Mouse (Mus musculus) liver, embryonic 15.5 days (tissue): ENCODE results near the gene Gm45234. TPM values are rescaled to one million over a fixed set of nuclear protein-coding genes. Genes with fewer than 3 reads are reported as not detected.

Experiments used
- ATAC-seq: fragments of 200-750 bp; cut with Nextera tagmentation; 2 replicates; pipeline ENCODE4 v1.8.0; 2017; ENCODE audit warnings: moderate number of reproducible peaks, mild to moderate bottlenecking, moderate library complexity; ENCODE audit not compliant: insufficient read depth
- H3K27ac ChIP-seq: fragments of 300-500 bp; sonication (generic); replicated peaks from 2 replicates; pipeline ENCODE4 v1.5.1; 2015; ENCODE audit warnings: mild to moderate bottlenecking, inconsistent platforms
- H3K27me3 ChIP-seq: fragments of 300-500 bp; sonication (generic); 2 replicates; pipeline ENCODE4 v1.6.1; 2015; ENCODE audit warnings: mild to moderate bottlenecking, inconsistent platforms
- H3K36me3 ChIP-seq: fragments of 300-500 bp; sonication (generic); replicated peaks from 2 replicates; pipeline ENCODE4 v1.6.1; 2015; ENCODE audit warnings: moderate library complexity, mild to moderate bottlenecking, inconsistent platforms
- H3K4me1 ChIP-seq: fragments of 300-500 bp; sonication (generic); replicated peaks from 2 replicates; pipeline ENCODE4 v1.6.1; 2015; ENCODE audit warnings: inconsistent platforms
- H3K4me2 ChIP-seq: fragments of 300-500 bp; sonication (generic); 2 replicates; pipeline ENCODE4 v1.6.1; 2015; ENCODE audit warnings: moderate library complexity, mild to moderate bottlenecking, inconsistent platforms
- H3K4me3 ChIP-seq: fragments of 300-500 bp; sonication (generic); replicated peaks from 2 replicates; pipeline ENCODE4 v1.5.1; 2015; ENCODE audit warnings: mild to moderate bottlenecking, inconsistent platforms
- H3K9ac ChIP-seq: fragments of 300-500 bp; sonication (generic); 2 replicates; pipeline ENCODE4 v1.6.1; 2015; ENCODE audit warnings: moderate library complexity, mild to moderate bottlenecking, inconsistent platforms
- H3K9me3 ChIP-seq: fragments of 300-500 bp; sonication (generic); replicated peaks from 2 replicates; pipeline ENCODE4 v1.6.1; 2016; ENCODE audit warnings: inconsistent platforms
- WGBS: fragments of 180-500 bp; shearing (Covaris S2); methylation state at CpG from one replicate; pipeline ENCODE4 v1.1.7; 2015; ENCODE audit warnings: mixed read lengths; ENCODE audit not compliant: insufficient replicate concordance; 5-methylcytosine and 5-hydroxymethylcytosine counted together
- polyA plus RNA-seq: library from polyadenylated mRNA; unstranded; fragments of >200 nt; fragmentation: Nextera tagmentation; extraction: Ambion mirVana; gene quantifications from 2 replicates; pipeline ENCODE4 v1.2.1, GENCODE M21; 2015

The Gm45234 gene
- polyA plus RNA-seq, 1 experiment from 2014 or later, result not detected

DNA sequence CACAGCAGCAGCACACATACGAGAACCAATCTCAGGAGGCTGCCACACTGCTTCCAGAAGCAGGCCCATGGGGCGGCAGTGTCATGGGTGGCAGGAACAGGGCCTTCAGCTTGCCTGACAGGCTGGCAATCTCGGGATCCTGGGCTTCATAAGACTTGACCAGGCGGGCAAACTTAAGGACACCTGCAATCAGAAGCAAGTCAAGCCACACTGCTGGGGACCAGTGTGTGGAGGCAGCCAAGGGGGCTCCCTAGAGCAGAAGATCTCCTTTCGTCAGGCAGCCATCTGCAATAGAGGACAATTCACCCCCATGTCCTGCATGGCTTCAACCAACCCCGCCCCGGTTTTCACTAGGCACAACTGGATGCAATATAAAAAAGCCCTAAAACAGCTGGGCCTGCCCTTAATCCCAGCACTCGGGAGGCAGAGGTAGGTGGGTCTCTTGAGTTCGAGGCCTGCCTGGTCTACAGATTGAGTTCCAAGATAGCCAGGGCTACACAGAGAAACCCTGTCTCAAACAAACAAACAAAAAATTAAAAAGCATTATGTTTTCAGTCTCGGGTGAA, 16.5 kb downstream of the Gm45234 start:
- no peaks in the 10 kb centered on the region for H3K27me3 ChIP-seq
- H3K4me1 ChIP-seq, result peaks cover 43% of the 10 kb centered on the region
- H3K9me3 ChIP-seq, result no peaks in the 10 kb centered on the region
- H3K4me3 ChIP-seq, result no peak overlapping the region
- no peak for ATAC-seq
- H3K9ac ChIP-seq, result peak overlapping the region; percentile 31; the same call in 1 of the 2 replicates
- peak overlapping the region; percentile 98 for H3K4me2 ChIP-seq
- no peaks in the 10 kb centered on the region for H3K36me3 ChIP-seq
- H3K27ac ChIP-seq, result peak overlapping the region; percentile 97
- WGBS, result 68% methylated on average over 10 of the region's 10 CpGs

DNA sequence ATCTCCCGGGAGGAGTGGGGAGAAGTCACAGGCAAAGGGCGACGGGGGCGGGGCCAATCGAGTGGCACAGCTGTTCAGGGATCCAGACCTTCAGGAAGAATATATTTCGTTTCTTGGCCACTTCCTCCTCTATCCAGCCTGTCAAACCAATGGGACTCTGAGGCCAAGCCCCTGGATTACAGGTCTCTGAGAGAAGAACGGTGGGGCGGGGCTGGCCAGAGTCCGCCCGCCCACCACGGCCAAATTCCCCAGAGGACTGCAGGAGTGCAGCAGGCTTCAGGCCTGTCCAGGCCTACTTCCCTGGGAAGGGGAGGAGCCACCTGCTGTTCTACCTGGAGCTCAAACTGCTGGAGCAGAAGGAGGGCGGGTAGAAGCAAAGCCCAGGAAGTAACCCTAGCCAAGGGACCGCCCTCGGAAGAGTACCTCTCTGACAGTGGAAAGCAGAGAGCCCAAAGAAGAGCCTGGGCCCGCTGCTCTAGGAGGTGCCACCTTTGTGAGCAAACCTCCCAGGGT, 17.3 kb downstream of the Gm45234 start, which contains the start of gene Ptpn6:
Gene Ptpn6, minus strand, starts transcription at position 204 of the 513 bp plus-strand sequence.
- no peaks in the 10 kb centered on the region for H3K27me3 ChIP-seq
- H3K4me2 ChIP-seq, result peak within 1 kb of the TSS; percentile 98
- H3K27ac ChIP-seq, result peak within 1 kb of the TSS; percentile 97
- peak within 1 kb of the TSS; percentile 31; the same call in 1 of the 2 replicates for H3K9ac ChIP-seq
- peak within 1 kb of the TSS; percentile 21 for H3K4me3 ChIP-seq
- 20% methylated on average over 15 of the region's 15 CpGs for WGBS
- peak; percentile 40 for ATAC-seq
- peaks cover 51% of the 10 kb centered on the region for H3K4me1 ChIP-seq
- H3K9me3 ChIP-seq, result no peaks in the 10 kb centered on the region
- H3K36me3 ChIP-seq, result no peaks in the 10 kb centered on the region

DNA sequence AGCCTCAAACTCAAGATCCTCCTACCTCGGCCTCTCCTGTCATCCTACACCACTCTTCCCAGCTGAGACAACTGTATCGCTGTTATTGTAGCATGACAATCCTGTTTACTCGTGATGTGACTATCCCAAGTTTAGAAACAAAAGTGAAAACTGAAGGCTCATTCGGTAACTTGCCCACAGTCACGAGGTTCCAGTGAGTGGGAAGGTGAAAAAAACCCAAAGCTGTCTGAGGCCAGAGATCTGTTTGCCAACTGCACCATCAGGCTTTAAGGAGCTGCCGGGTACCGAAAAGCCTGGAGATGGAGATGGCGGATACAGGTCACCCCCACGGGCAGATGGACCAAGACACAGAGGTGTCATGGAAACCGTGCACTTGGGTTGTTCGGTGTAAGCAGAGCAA, 18.8 kb downstream of the Gm45234 start:
- Histone ChIP-seq H3K27me3 (no peaks in the 10 kb centered on the region), H3K4me3 (no peak overlapping the region), H3K9me3 (no peaks in the 10 kb centered on the region), H3K9ac (no peak overlapping the region), H3K36me3 (no peaks in the 10 kb centered on the region), H3K27ac (no peak overlapping the region), H3K4me1 (peaks cover 66% of the 10 kb centered on the region), H3K4me2 (no peak overlapping the region)
- ATAC-seq, result no peak
- WGBS, result 79% methylated on average over 11 of the region's 11 CpGs

DNA sequence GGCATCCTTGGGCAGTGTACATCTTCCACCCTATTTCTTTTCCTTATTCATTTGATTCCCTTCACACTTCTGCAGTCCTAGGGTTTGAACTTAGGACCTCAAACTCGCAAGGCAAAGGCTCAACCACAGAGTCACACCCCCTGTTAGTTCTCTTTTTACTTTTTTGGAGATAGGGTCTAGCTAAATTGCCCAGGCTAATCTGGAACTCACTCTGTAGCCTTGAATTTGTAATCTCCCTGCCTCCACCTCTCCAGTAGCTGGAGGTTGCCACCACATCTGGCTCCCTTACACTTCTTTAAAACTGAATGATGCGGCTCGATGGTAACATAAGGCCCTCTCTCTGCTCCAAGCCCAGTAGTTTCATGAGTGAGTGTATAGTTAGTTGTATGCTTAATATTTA, 21.4 kb downstream of the Gm45234 start:
- H3K27me3 ChIP-seq, result no peaks in the 10 kb centered on the region
- no peak overlapping the region for H3K4me2 ChIP-seq
- H3K36me3 ChIP-seq, result no peaks in the 10 kb centered on the region
- H3K4me3 ChIP-seq, result no peak overlapping the region
- no peak overlapping the region for H3K27ac ChIP-seq
- WGBS, result 56% methylated on average over 3 of the region's 3 CpGs
- H3K9me3 ChIP-seq, result no peaks in the 10 kb centered on the region
- peaks cover 45% of the 10 kb centered on the region for H3K4me1 ChIP-seq
- H3K9ac ChIP-seq, result no peak overlapping the region
- no peak for ATAC-seq

DNA sequence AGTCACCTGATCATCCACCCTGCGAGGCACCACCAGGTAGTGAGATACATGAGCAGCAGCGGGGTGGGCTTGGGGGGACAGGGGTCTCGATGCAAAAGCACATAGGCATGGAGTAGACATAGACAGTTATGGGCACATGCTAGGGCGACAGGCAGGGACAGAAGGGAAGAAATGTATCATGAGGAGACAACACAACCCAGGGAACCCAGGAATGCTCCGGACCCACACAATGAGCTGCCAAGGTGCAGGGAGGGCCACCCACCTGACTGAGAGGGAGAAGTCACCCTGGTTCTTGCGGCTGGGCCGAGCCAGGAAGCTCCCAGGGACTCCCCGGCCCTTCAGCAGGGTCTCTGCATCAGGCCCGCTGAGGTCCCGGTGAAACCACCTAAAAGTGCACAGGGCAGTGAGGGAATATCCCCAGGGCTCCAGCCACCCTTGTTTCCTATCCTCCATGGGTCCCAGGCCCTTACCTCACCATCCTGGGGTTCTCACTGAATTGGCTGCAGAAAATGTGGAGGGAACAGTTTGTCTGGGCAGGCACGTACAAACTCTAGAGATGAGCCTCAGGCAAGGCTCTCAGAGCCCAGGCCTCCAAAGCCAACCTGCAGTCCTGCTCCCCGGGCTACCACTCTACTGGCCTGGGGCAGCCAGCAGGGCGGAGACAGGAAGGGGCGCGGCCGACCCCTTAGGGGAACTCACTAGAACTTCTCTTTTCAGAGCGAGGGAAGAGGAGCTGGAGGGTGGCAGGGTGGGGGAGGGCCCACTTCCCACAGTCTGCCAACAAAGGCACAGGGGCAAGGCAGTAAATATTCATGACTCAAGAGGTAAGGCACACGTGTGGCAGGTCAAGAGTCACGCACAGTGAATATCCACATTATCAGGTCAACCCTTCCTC, 23.1 kb downstream of the Gm45234 start:
- H3K36me3 ChIP-seq, result peaks cover 8% of the 10 kb centered on the region; the same call in 1 of the 2 replicates
- ATAC-seq, result peak; percentile 64

DNA sequence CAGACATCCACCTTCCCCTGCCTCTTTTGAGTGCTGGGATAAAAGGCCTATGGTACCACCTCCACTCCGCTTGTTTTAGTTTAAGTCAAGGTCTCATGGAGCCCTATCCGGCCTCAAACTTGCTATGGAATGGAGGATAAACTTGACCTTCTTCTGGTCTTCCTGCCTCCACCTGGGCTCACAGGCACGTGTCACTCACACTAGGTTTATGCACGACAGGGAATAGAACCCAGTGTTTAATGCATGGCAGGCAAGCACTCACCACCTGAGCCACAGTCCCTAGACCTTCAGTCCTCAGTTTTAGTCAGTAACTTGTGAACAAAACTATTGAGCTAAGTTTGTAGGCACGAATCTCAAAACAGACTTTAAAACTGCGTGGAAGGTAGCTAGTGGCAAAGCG, 24.8 kb downstream of the Gm45234 start:
- H3K27ac ChIP-seq, result no peak overlapping the region
- H3K9ac ChIP-seq, result 0 out of 2 replicates have a peak overlapping the region, but pooled peaks have one; percentile 10
- no peaks in the 10 kb centered on the region for H3K27me3 ChIP-seq
- no peak for ATAC-seq
- WGBS, result 72% methylated on average over 7 of the region's 7 CpGs
- H3K9me3 ChIP-seq, result no peaks in the 10 kb centered on the region
- H3K4me2 ChIP-seq, result peak overlapping the region; percentile 54
- peaks cover 26% of the 10 kb centered on the region for H3K4me1 ChIP-seq
- H3K4me3 ChIP-seq, result peak overlapping the region; percentile 49; the same call in 1 of the 2 replicates
- H3K36me3 ChIP-seq, result peaks cover 8% of the 10 kb centered on the region; the same call in 1 of the 2 replicates

More for the DNA sequence above, 23.1 kb downstream of the Gm45234 start:
- H3K9ac ChIP-seq, result peak overlapping the region; percentile 47
- WGBS, result 17% methylated on average over 19 of the region's 19 CpGs
- peak overlapping the region; percentile 54 for H3K4me2 ChIP-seq
- H3K4me1 ChIP-seq, result peaks cover 29% of the 10 kb centered on the region
- no peaks in the 10 kb centered on the region for H3K27me3 ChIP-seq
- H3K4me3 ChIP-seq, result peak overlapping the region; percentile 49
- no peaks in the 10 kb centered on the region for H3K9me3 ChIP-seq
- H3K27ac ChIP-seq, result peak overlapping the region; percentile 59

DNA sequence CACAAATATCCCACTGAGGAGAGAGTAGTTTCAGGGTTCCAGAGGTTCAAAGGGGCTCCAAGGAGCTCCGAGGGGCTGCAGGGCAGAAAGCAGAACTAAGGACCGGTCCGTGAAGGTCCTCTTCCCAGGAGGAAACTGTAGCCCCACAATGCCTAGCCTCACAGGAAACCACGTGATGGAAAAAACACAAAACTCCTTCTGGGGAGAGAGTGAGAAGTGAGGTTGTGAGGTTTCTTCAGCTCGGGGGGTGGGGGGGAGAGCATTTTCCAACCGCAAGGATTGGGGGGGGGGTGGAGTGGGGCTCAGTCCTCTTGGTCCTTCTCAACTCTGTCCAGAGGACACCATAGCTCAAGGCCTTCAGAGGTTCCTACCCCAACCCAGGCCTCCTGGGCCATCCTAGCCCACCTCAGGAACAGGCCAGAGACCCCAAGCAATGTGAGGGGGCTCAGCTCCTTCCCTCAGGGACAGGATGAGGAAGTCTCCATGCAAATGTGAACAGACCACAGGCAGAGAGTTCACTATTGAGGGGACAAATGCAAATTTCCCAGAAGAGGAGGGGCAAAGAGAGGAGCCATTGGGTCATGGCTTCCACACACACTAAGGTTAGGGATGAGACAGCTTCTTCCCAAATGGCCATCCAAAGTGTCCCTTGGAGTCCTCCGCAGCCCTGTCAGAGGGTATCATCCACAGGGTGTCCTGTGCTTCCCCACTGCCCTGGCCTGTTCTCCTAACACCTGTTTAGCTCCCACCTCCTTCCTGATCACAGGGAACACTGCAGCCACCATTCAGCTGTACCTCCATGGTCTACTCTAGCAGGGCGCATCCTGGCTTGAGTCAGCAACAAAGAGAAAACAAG, 25.7 kb downstream of the Gm45234 start:
- Histone ChIP-seq H3K9ac (no peak overlapping the region), H3K27ac (peak overlapping the region; percentile 67), H3K4me2 (peak overlapping the region; percentile 38), H3K36me3 (peaks cover 12% of the 10 kb centered on the region; the same call in 1 of the 2 replicates), H3K4me1 (peaks cover 29% of the 10 kb centered on the region), H3K4me3 (peak overlapping the region; percentile 7; the same call in 1 of the 2 replicates), H3K27me3 (no peaks in the 10 kb centered on the region), H3K9me3 (no peaks in the 10 kb centered on the region)
- peak; percentile 39 for ATAC-seq
- WGBS, result 38% methylated on average over 8 of the region's 8 CpGs

DNA sequence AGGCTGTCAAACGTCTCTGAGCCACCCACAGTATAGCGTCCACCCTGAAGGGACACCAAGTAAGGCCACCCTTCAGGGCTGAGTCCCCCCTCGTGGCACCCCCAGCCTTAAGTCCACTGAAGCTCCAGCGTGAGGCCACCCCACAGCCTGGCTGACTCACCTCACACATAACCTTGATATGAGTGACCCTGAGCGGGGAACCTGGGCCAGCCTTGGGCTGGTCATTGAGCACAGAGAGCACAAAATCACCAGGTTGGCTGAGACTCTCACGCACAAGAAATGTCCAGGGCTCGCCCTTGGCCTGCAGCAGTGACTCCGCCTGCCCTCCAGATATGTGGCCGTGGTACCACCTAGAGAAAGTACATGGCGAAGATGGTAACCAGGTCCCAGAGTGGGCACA, 27.2 kb downstream of the Gm45234 start:
- Histone ChIP-seq H3K9ac (no peak overlapping the region), H3K36me3 (peaks cover 18% of the 10 kb centered on the region; the same call in 1 of the 2 replicates), H3K9me3 (no peaks in the 10 kb centered on the region), H3K27me3 (no peaks in the 10 kb centered on the region), H3K4me3 (no peak overlapping the region), H3K4me1 (peaks cover 34% of the 10 kb centered on the region), H3K27ac (no peak overlapping the region), H3K4me2 (no peak overlapping the region)
- no peak for ATAC-seq
- 76% methylated on average over 10 of the region's 10 CpGs for WGBS

DNA sequence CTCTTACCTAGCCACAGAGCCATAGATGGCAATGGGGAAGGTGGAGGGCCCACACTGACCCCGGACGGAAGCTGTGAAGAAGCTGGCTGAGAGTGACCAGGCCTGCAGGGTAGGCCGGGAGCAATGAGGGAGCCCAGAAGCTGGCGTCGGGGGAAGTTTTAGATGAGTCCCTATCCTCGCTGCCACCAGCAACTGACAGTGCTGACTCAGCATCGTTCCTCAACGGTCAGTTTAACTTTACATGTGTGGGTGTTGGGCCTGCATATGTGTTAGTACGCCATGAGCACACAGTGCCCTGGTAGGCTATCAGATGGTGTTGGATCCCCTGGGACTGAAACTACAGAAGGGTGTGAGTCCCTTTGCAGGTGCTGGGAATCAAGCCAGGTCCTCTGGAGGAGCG, 31.3 kb downstream of the Gm45234 start:
- H3K4me2 ChIP-seq, result peak overlapping the region; percentile 8; the same call in 1 of the 2 replicates
- peaks cover 51% of the 10 kb centered on the region for H3K4me1 ChIP-seq
- peak overlapping the region; percentile 7; the same call in 1 of the 2 replicates for H3K27ac ChIP-seq
- ATAC-seq, result no peak
- 49% methylated on average over 10 of the region's 10 CpGs for WGBS
- no peak overlapping the region for H3K4me3 ChIP-seq
- H3K9me3 ChIP-seq, result no peaks in the 10 kb centered on the region
- H3K27me3 ChIP-seq, result no peaks in the 10 kb centered on the region
- H3K36me3 ChIP-seq, result peaks cover 18% of the 10 kb centered on the region; the same call in 1 of the 2 replicates
- H3K9ac ChIP-seq, result no peak overlapping the region

DNA sequence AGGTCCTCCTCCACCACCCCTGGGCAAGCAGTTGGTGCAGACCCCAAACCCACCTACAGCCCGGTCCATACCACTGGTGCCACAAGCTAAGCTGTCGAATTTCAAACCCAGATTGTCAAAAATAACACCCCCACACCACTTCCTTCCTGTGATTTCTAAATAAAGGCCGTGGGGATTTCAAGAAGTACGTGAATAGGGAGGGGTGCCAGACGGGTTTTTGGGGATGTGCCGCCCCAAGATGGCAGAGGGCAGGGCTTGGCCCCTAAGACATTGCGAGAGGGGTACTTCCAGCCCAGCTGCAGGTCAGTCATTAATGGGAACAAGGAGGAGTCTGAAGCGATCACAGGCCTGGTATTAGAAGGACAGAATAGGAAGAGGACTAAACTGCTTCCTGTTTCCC, 32.3 kb downstream of the Gm45234 start:
- H3K27me3 ChIP-seq, result no peaks in the 10 kb centered on the region
- H3K4me2 ChIP-seq, result no peak overlapping the region
- no peaks in the 10 kb centered on the region for H3K9me3 ChIP-seq
- H3K4me3 ChIP-seq, result no peak overlapping the region
- no peak for ATAC-seq
- H3K27ac ChIP-seq, result 0 out of 2 replicates have a peak overlapping the region, but pooled peaks have one; percentile 19
- peaks cover 15% of the 10 kb centered on the region; the same call in 1 of the 2 replicates for H3K36me3 ChIP-seq
- peaks cover 60% of the 10 kb centered on the region for H3K4me1 ChIP-seq
- 50% methylated on average over 8 of the region's 8 CpGs for WGBS
- H3K9ac ChIP-seq, result no peak overlapping the region
